Mouse (Mus musculus): ENCODE data around the gene Olfr156.

DNA sequence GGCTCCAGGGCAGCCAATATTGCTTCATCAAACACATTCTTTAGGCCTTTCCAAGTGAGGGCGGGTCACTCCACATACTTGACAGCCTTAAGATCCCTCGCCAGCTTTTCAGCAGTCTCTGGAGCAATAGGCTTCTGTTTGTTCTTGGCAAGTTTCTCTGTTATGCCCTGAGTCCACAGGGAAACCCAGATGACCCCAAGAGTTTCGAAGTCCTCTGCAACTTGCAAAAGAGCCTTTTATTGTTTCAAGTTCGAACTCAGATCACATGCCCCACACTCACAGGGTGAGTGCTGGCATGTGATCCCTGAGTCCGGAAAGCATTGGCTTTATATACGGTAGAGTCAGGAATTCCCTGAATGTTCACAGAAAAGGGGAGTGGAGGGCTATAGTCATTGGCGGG is 24.8 kb downstream of the Olfr156 start:
- no peak for TF ChIP-seq POLR2A (IDR thresholded peaks at IDR 0.05; ENCODE audit: borderline replicate concordance, control insufficient read depth, low read depth, low read length)
- no peak for TF ChIP-seq CTCF (IDR thresholded peaks at IDR 0.05; ENCODE audit: control insufficient read depth, insufficient read depth, low read length)
